Mouse (Mus musculus): ENCODE measurements around the gene Pot1a.

The Pot1a gene
- long read RNA-seq, experiment 1, partial matches to known transcripts, result 0 of 2 reads
- long read RNA-seq, experiment 1, other reads (novel, unspliced or antisense), result 1 of 2 reads
- long read RNA-seq, experiment 2, partial matches to known transcripts, result 0 of 3 reads
- long read RNA-seq, experiment 2, other reads (novel, unspliced or antisense), result 1 of 3 reads

GRCm38 (mm10) chr6:25808806-25809495 lies at the start of gene Pot1a:
Gene Pot1a (minus strand): TSS chr6:25809246.
- intact Hi-C loops (cut with DNase I), result no loop called here

- intact Hi-C loops (cut with DNase I), result no loop called here
Observed at GRCm38 (mm10) chr6:25836261-25836660, 27.2 kb upstream of the Pot1a start.

GRCm38 (mm10) chr6:25806021-25806420 lies 3.0 kb downstream of the Pot1a start:
- intact Hi-C loops (cut with DNase I), result no loop called here

- intact Hi-C loops (cut with DNase I), result no loop called here
Observed at GRCm38 (mm10) chr6:25802269-25802668, 6.8 kb downstream of the Pot1a start.

GRCm38 (mm10) chr6:25801230-25801629 lies 7.8 kb downstream of the Pot1a start:
- intact Hi-C loops (cut with DNase I), result no loop called here

GRCm38 (mm10) chr6:25768238-25768637 lies 40.8 kb downstream of the Pot1a start:
- intact Hi-C loops (cut with DNase I), result loop anchor here (5.0 kb wide), 1 partner anchor 746 kb away; no protein-coding TSS in a partner anchor

- intact Hi-C loops (cut with DNase I), result loop anchor here (5.0 kb wide), 1 partner anchor 745 kb away; no protein-coding TSS in a partner anchor
Observed at GRCm38 (mm10) chr6:25767552-25767951, 41.5 kb downstream of the Pot1a start.

GRCm38 (mm10) chr6:25767073-25767472 lies 42.0 kb downstream of the Pot1a start:
- intact Hi-C loops (cut with DNase I), result loop anchor here (5.0 kb wide), 1 partner anchor 745 kb away; no protein-coding TSS in a partner anchor

GRCm38 (mm10) chr6:25766283-25766682 lies 42.8 kb downstream of the Pot1a start:
- intact Hi-C loops (cut with DNase I), result loop anchor here (5.0 kb wide), 1 partner anchor 744 kb away; no protein-coding TSS in a partner anchor

- intact Hi-C loops (cut with DNase I), result loop anchor here (5.0 kb wide), 1 partner anchor 730 kb away; no protein-coding TSS in a partner anchor
Observed at GRCm38 (mm10) chr6:25752651-25753050, 56.4 kb downstream of the Pot1a start.

GRCm38 (mm10) chr6:25736533-25736932 lies 72.5 kb downstream of the Pot1a start:
- intact Hi-C loops (cut with DNase I), result no loop called here

GRCm38 (mm10) chr6:25726560-25726959 lies 82.5 kb downstream of the Pot1a start:
- intact Hi-C loops (cut with DNase I), result no loop called here

GRCm38 (mm10) chr6:25710601-25711000 lies 98.4 kb downstream of the Pot1a start:
- intact Hi-C loops (cut with DNase I), result loop anchor here (5.0 kb wide), 1 partner anchor 693 kb away; no protein-coding TSS in a partner anchor

GRCm38 (mm10) chr6:25709250-25709895 lies 99.7 kb downstream of the Pot1a start:
- intact Hi-C loops (cut with DNase I), result loop anchor here (5.0 kb wide), 1 partner anchor 432 kb away; no protein-coding TSS in a partner anchor

GRCm38 (mm10) chr6:25699956-25700355 lies 109.1 kb downstream of the Pot1a start:
- intact Hi-C loops (cut with DNase I), result no loop called here

All from adrenal gland (tissue).